Mouse (Mus musculus) bone marrow, adult 2 months (tissue): ENCODE measurements at regions not wholly inside any gene's neighbourhood (a gene's known extent, or its start where the extent isn't known, plus 50 kb on each side); places are given as distances from the start of the nearest gene placed in this dataset.
"Not testable (repeated sequence)": the region's sequence is repeated elsewhere in the genome, so short reads cannot be mapped to it uniquely, and the experiment has no call there.

Experiments
- H3K27ac ChIP-seq: fragments of 200-500 bp; 2 replicates; pipeline ENCODE4 v1.5.1; 2012; ENCODE audit warnings: low read depth, mild to moderate bottlenecking, control low read depth, inconsistent platforms, low read length; ENCODE audit not compliant: control insufficient read depth, poor library complexity, insufficient read depth
- H3K4me1 ChIP-seq: fragments of 200-500 bp; 2 replicates; pipeline ENCODE4 v1.6.1; 2011; ENCODE audit warnings: low read length; ENCODE audit not compliant: control insufficient read depth, insufficient read depth
- H3K4me3 ChIP-seq: fragments of 200-500 bp; replicated peaks from 2 replicates; pipeline ENCODE3; 2011; ENCODE audit warnings: mild to moderate bottlenecking, low read depth, low read length, control low read depth; ENCODE audit not compliant: control insufficient read depth
- CTCF ChIP-seq: fragments of 200-500 bp; IDR thresholded peaks from 2 replicates; pipeline ENCODE4 v1.5.1; 2011; ENCODE audit warnings: low read length, control low read depth; ENCODE audit not compliant: control insufficient read depth, insufficient read depth
- POLR2A ChIP-seq: fragments of 200-500 bp; IDR thresholded peaks from 2 replicates; pipeline ENCODE4 v1.6.1; 2011; ENCODE audit warnings: low read depth, mild to moderate bottlenecking, control low read depth, low read length, borderline replicate concordance; ENCODE audit not compliant: control insufficient read depth
- WGBS: fragments of 180-500 bp; shearing (Covaris S2); methylation state at CpG from one replicate; pipeline ENCODE4 v1.1.7; 2018; 5-methylcytosine and 5-hydroxymethylcytosine counted together

- 40% methylated on average over 8 of the region's 8 CpGs for WGBS
- H3K27ac ChIP-seq: no peak overlapping the region
- H3K4me3 ChIP-seq: no peak overlapping the region
- no peaks in the 10 kb centered on the region for H3K4me1 ChIP-seq
- TF ChIP-seq CTCF (no peak), POLR2A (no peak)
Measured at GRCm38 (mm10) chr15:52464226-52465138, 1420.2 kb upstream of the Gm7489 start.

GRCm38 (mm10) chr15:52478124-52478523 is 1406.6 kb upstream of the Gm7489 start:
- H3K27ac ChIP-seq, H3K4me1 ChIP-seq, H3K4me3 ChIP-seq: not testable (repeated sequence)
- WGBS: 91% methylated on average over 20 of the region's 20 CpGs

GRCm38 (mm10) chr15:52480834-52481233 is 1403.9 kb upstream of the Gm7489 start:
- 57% methylated on average over 3 of the region's 3 CpGs for WGBS

GRCm38 (mm10) chr15:52483598-52484165 is 1401.0 kb upstream of the Gm7489 start:
- 81% methylated on average over 5 of the region's 5 CpGs for WGBS
- TF ChIP-seq POLR2A (no peak), CTCF (no peak)
- Histone ChIP-seq H3K4me1 (no peaks in the 10 kb centered on the region), H3K4me3 (no peak overlapping the region), H3K27ac (no peak overlapping the region)

More at GRCm38 (mm10) chr15:52480834-52481233, 1403.9 kb upstream of the Gm7489 start:
- Histone ChIP-seq H3K27ac (no peak overlapping the region), H3K4me1 (no peaks in the 10 kb centered on the region), H3K4me3 (no peak overlapping the region)
- TF ChIP-seq POLR2A (no peak), CTCF (no peak)

GRCm38 (mm10) chr15:52484276-52484675 is 1400.4 kb upstream of the Gm7489 start:
- TF ChIP-seq CTCF (no peak), POLR2A (no peak)
- H3K27ac ChIP-seq: no peak overlapping the region
- H3K4me1 ChIP-seq: no peaks in the 10 kb centered on the region
- WGBS: 73% methylated on average over 5 of the region's 5 CpGs
- no peak overlapping the region for H3K4me3 ChIP-seq

GRCm38 (mm10) chr15:52505278-52505831 is 1379.4 kb upstream of the Gm7489 start:
- TF ChIP-seq POLR2A: no peak
- 0 out of 2 replicates have a peak, but pooled peaks have one; percentile 3 for TF ChIP-seq CTCF
- WGBS: 28% methylated on average over 9 of the region's 9 CpGs

GRCm38 (mm10) chr15:52506930-52507329 is 1377.8 kb upstream of the Gm7489 start:
- 7% methylated on average over 7 of the region's 7 CpGs for WGBS
- TF ChIP-seq CTCF (peak; percentile 64), POLR2A (no peak)
- Histone ChIP-seq H3K4me1 (no peaks in the 10 kb centered on the region; the same call in 1 of the 2 replicates), H3K27ac (no peak overlapping the region), H3K4me3 (no peak overlapping the region)

More at GRCm38 (mm10) chr15:52505278-52505831, 1379.4 kb upstream of the Gm7489 start:
- Histone ChIP-seq H3K4me1 (no peaks in the 10 kb centered on the region; the same call in 1 of the 2 replicates), H3K4me3 (no peak overlapping the region), H3K27ac (no peak overlapping the region)

- TF ChIP-seq CTCF (no peak), POLR2A (no peak)
- Histone ChIP-seq H3K4me3 (no peak overlapping the region), H3K4me1 (no peaks in the 10 kb centered on the region; the same call in 1 of the 2 replicates), H3K27ac (no peak overlapping the region)
- 74% methylated on average over 2 of the region's 2 CpGs for WGBS
Measured at GRCm38 (mm10) chr15:52508609-52509008, 1376.1 kb upstream of the Gm7489 start.
